Mouse (Mus musculus) testis, adult 2 months (tissue): ENCODE results near the gene Adgrg3. TPM values are rescaled to one million over a fixed set of nuclear protein-coding genes. Genes with fewer than 3 reads are reported as not detected.

Experiments
- H3K27ac ChIP-seq: fragments of 200-500 bp; 2 replicates; pipeline ENCODE4 v1.5.1; 2012; ENCODE audit warnings: low read depth, low read length; ENCODE audit not compliant: control insufficient read depth, insufficient read depth
- H3K27me3 ChIP-seq: fragments of 200-500 bp; 2 replicates; pipeline ENCODE4 v1.6.1; 2012; ENCODE audit warnings: mild to moderate bottlenecking, low read length, moderate library complexity; ENCODE audit not compliant: control insufficient read depth, insufficient read depth
- H3K36me3 ChIP-seq: fragments of 200-500 bp; 2 replicates; pipeline ENCODE4 v1.6.1; 2012; ENCODE audit warnings: mild to moderate bottlenecking, low read length; ENCODE audit not compliant: control insufficient read depth, insufficient read depth
- H3K4me1 ChIP-seq: fragments of 200-500 bp; 2 replicates; pipeline ENCODE4 v1.6.1; 2012; ENCODE audit warnings: low read length; ENCODE audit not compliant: control insufficient read depth, insufficient read depth
- H3K4me3 ChIP-seq: fragments of 200-500 bp; 2 replicates; pipeline ENCODE4 v1.5.1; 2012; ENCODE audit warnings: low read depth, mild to moderate bottlenecking, low read length, moderate library complexity, mixed read lengths; ENCODE audit not compliant: control insufficient read depth
- CTCF ChIP-seq: fragments of 200-500 bp; IDR thresholded peaks from 2 replicates; pipeline ENCODE4 v1.5.1; 2012; ENCODE audit warnings: low read depth, mild to moderate bottlenecking, inconsistent platforms, low read length, moderate library complexity; ENCODE audit not compliant: control insufficient read depth, insufficient read depth, insufficient replicate concordance
- POLR2A ChIP-seq: fragments of 200-500 bp; IDR thresholded peaks from 2 replicates; pipeline ENCODE4 v1.6.1; 2012; ENCODE audit warnings: low read depth, mild to moderate bottlenecking, inconsistent platforms, low read length, moderate library complexity; ENCODE audit not compliant: control insufficient read depth
- polyA plus RNA-seq: library from polyadenylated mRNA; depleted of rRNA; stranded (reverse); fragments of >200 nt; gene quantifications from 2 replicates; pipeline ENCODE4 v1.2.3, GENCODE M21; 2012

Gene Adgrg3
- polyA plus RNA-seq, 1 experiment, result 0.31 TPM

- Histone ChIP-seq H3K4me1 (peaks cover 11% of the 10 kb centered on the region; the same call in 1 of the 2 replicates), H3K36me3 (no peaks in the 10 kb centered on the region), H3K4me3 (no peak overlapping the region), H3K27me3 (no peaks in the 10 kb centered on the region), H3K27ac (no peak overlapping the region)
- TF ChIP-seq CTCF (no peak), POLR2A (no peak)
These were observed 23.5 kb upstream of the Adgrg3 start for GRCm38 (mm10) chr8:94994006-94994405.

GRCm38 (mm10) chr8:94994510-94994909, 23.0 kb upstream of the Adgrg3 start:
- Histone ChIP-seq H3K27me3 (no peaks in the 10 kb centered on the region), H3K4me1 (peaks cover 11% of the 10 kb centered on the region; the same call in 1 of the 2 replicates), H3K4me3 (no peak overlapping the region), H3K27ac (no peak overlapping the region; the same call in 1 of the 2 replicates), H3K36me3 (no peaks in the 10 kb centered on the region)
- no peak for TF ChIP-seq CTCF
- TF ChIP-seq POLR2A, result no peak

GRCm38 (mm10) chr8:94995336-94995893, 22.1 kb upstream of the Adgrg3 start:
- H3K4me1 ChIP-seq, result peaks cover 16% of the 10 kb centered on the region
- peak overlapping the region; percentile 16; the same call in 1 of the 2 replicates for H3K4me3 ChIP-seq
- peak overlapping the region; percentile 82 for H3K27ac ChIP-seq
- no peaks in the 10 kb centered on the region for H3K27me3 ChIP-seq
- TF ChIP-seq POLR2A, result no peak
- no peak for TF ChIP-seq CTCF
- no peaks in the 10 kb centered on the region for H3K36me3 ChIP-seq

- Histone ChIP-seq H3K36me3 (no peaks in the 10 kb centered on the region), H3K4me3 (peak overlapping the region; percentile 16), H3K4me1 (peaks cover 20% of the 10 kb centered on the region), H3K27ac (peak overlapping the region; percentile 82), H3K27me3 (no peaks in the 10 kb centered on the region)
- no peak for TF ChIP-seq CTCF
- TF ChIP-seq POLR2A, result no peak
These were observed 21.5 kb upstream of the Adgrg3 start for GRCm38 (mm10) chr8:94996037-94996436.

GRCm38 (mm10) chr8:94996899-94997856, 20.3 kb upstream of the Adgrg3 start:
- Histone ChIP-seq H3K27ac (peak overlapping the region; percentile 59; the same call in 1 of the 2 replicates), H3K27me3 (no peaks in the 10 kb centered on the region), H3K36me3 (no peaks in the 10 kb centered on the region), H3K4me1 (peaks cover 20% of the 10 kb centered on the region), H3K4me3 (no peak overlapping the region)
- TF ChIP-seq POLR2A, result no peak
- no peak for TF ChIP-seq CTCF

- H3K27ac ChIP-seq, result peak overlapping the region; percentile 59
- no peak overlapping the region for H3K4me3 ChIP-seq
These were observed 19.6 kb upstream of the Adgrg3 start for GRCm38 (mm10) chr8:94997857-94998243.

GRCm38 (mm10) chr8:94998431-94998830, 19.1 kb upstream of the Adgrg3 start:
- no peak overlapping the region for H3K4me3 ChIP-seq
- H3K4me1 ChIP-seq, result peaks cover 15% of the 10 kb centered on the region
- H3K36me3 ChIP-seq, result no peaks in the 10 kb centered on the region

More at GRCm38 (mm10) chr8:94997857-94998243, 19.6 kb upstream of the Adgrg3 start:
- Histone ChIP-seq H3K4me1 (peaks cover 18% of the 10 kb centered on the region), H3K27me3 (no peaks in the 10 kb centered on the region), H3K36me3 (no peaks in the 10 kb centered on the region)
- TF ChIP-seq CTCF, result no peak
- TF ChIP-seq POLR2A, result no peak

More at GRCm38 (mm10) chr8:94998431-94998830, 19.1 kb upstream of the Adgrg3 start:
- Histone ChIP-seq H3K27me3 (no peaks in the 10 kb centered on the region), H3K27ac (no peak overlapping the region)
- TF ChIP-seq CTCF, result no peak
- TF ChIP-seq POLR2A, result no peak
